Mouse (Mus musculus) adrenal gland, adult (tissue): ENCODE results near the gene Acvr1c.
A peak's percentile ranks its signal among the peaks of the same experiment; 100 is the strongest.

Experiments used
- DNase-seq, 2 experiments: peaks; one replicate each; pipeline ENCODE4 v3.0.0; 2022 to 2023; ENCODE audit warnings: low spot score in 1 of 2; ENCODE audit not compliant: inconsistent age in 2 of 2

Gene Acvr1c

GRCm38 (mm10) chr2:58289331-58289730 lies 68.4 kb downstream of the Acvr1c start:
- no peak for DNase-seq

DNA sequence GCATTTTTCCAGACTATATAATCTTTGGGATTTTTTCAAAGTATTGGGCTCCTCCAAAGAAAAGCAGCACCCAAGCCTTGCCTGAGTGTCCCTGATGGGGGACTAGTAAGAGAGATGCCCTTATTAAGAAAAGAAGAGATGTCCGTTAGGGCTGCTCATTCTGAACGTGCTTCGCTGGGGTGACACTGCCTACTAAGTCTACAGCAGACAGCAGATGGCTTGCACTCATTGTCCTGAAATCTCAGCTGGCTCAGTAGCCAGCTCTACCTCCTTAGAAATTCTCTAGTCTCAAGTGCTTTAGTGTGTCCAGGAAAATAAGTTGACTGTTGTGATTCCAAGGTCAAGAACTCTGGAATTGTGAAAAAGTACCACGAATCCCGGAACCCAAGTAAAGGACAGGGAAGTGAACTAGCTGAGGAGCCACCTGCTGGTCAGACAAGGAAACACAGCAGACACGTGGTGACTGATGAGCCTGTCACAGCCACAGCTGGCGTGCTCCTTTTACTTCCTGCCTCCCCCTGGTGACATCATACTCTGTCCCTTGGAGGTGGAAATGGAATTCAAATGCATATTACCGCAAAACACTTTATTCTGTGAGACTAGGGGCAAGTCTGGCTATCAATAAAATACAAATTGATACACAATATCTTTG lies 75.3 kb downstream of the Acvr1c start:
- DNase-seq, result peak; percentile 72 to 91

- no peak for DNase-seq
Measured at GRCm38 (mm10) chr2:58281046-58281445, 76.6 kb downstream of the Acvr1c start.

DNA sequence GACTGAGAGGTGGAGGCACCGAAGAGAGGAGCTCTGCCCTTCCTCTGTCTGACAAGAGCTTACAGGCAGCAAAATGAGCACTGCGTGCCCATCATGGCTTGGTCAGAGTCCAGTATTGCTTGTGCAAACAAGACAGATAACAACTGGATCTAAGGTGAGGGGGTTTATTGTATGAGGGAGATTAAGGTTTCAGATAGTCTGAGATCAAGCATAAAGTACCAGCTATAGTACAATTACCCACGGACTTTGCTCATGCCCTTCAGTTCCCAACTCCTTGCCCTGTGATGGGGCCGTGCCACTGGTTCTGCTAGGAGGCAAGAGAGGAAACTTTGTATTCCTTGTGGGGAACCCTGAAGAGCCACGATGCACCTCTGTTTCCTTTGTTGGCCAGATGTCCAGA lies 78.5 kb downstream of the Acvr1c start:
- DNase-seq, result no peak

- DNase-seq, result no peak
Measured at GRCm38 (mm10) chr2:58276454-58276853, 81.2 kb downstream of the Acvr1c start.

- no peak for DNase-seq
Measured at GRCm38 (mm10) chr2:58240639-58241038, 117.1 kb downstream of the Acvr1c start.

DNA sequence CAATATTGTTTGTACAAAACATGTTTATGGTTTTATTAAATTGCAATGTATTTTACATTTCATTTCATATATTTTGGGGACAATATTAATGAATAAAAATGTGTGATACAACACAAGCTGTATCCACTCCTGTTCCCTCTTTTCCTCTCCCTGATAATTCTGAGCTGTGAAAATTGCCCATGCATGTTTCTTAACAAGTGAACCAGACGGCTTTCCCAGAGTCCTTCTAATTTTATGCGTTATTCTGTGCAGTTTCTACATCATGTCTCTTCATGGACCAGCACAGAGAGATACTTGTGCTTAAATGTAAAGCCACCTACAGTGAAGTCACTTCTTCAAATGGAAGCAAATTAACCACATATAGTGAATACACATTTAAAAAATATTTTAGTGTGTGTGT lies 120.2 kb downstream of the Acvr1c start:
- no peak for DNase-seq
